In genomic region chr7:19691873-19692865, GRCm38 (mm10) we compare ENCODE assay signal across 9 mouse cellular contexts. TPM values are rescaled to one million over a fixed set of nuclear protein-coding genes. Genes with fewer than 3 reads are reported as not detected.
A peak's percentile ranks its signal among the peaks of the same experiment; 100 is the strongest.
DNase-seq lines count a peak whose midpoint lies in the region; ATAC-seq lines count a peak whose summit lies in the region.
"Had no signal": no experiment of that assay in that cellular context is flagged by ENCODE, and none has a peak within 500 bp of the region (broad histone marks: within the 10 kb centered on the region; RNA-seq: fewer than 3 reads in every experiment).

Apoc1 (minus strand) TSS chr7:19692660.

- 45% methylated on average over 28 of the region's 28 CpGs for WGBS in heart, embryonic 12.5 days
- 58% methylated on average over 28 of the region's 28 CpGs for WGBS in liver, embryonic 13.5 days (ENCODE audit: insufficient replicate concordance)

- H3K4me3 ChIP-seq in heart, embryonic 12.5 days, result no peak within 1 kb of the TSS
- H3K4me3 ChIP-seq in liver, embryonic 13.5 days (replicated peaks), result peak within 1 kb of the TSS; percentile 41
- H3K4me3 ChIP-seq: myocyte had no signal

- peaks cover 14% of the 10 kb centered on the region for H3K36me3 ChIP-seq in heart, embryonic 12.5 days
- H3K36me3 ChIP-seq in liver, embryonic 13.5 days, result peaks cover 15% of the 10 kb centered on the region

- no peak for ATAC-seq in heart, embryonic 12.5 days (ENCODE audit: insufficient number of reproducible peaks, low FRiP score)
- ATAC-seq in liver, embryonic 13.5 days (ENCODE audit: low read depth), result no peak; the same call in 1 of the 2 replicates

- H3K9me3 ChIP-seq in heart, embryonic 12.5 days (replicated peaks), result no peaks in the 10 kb centered on the region
- H3K9me3 ChIP-seq in liver, embryonic 13.5 days (replicated peaks), result no peaks in the 10 kb centered on the region

- peak within 1 kb of the TSS; percentile 35 for H3K4me2 ChIP-seq in heart, embryonic 12.5 days
- peak within 1 kb of the TSS; percentile 45 for H3K4me2 ChIP-seq in liver, embryonic 13.5 days

- peak within 1 kb of the TSS; percentile 62 for H3K27ac ChIP-seq in heart, embryonic 12.5 days (ENCODE audit: poor library complexity, severe bottlenecking)
- peak within 1 kb of the TSS; percentile 87 for H3K27ac ChIP-seq in liver, embryonic 13.5 days

- peaks cover 39% of the 10 kb centered on the region for H3K4me1 ChIP-seq in heart, embryonic 12.5 days (replicated peaks)
- peaks cover 66% of the 10 kb centered on the region for H3K4me1 ChIP-seq in liver, embryonic 13.5 days (replicated peaks)

- peak within 1 kb of the TSS; percentile 8; the same call in 1 of the 2 replicates for H3K9ac ChIP-seq in heart, embryonic 12.5 days
- peak within 1 kb of the TSS; percentile 52 for H3K9ac ChIP-seq in liver, embryonic 13.5 days

- no peaks in the 10 kb centered on the region for H3K27me3 ChIP-seq in heart, embryonic 12.5 days (replicated peaks)
- no peaks in the 10 kb centered on the region for H3K27me3 ChIP-seq in liver, embryonic 13.5 days

- no peak for DNase-seq in heart, adult 8-10 months (ENCODE audit: low spot score)
- no peak for DNase-seq in thymus, postnatal 0 days (ENCODE audit: low spot score)
- no peak for DNase-seq in thymus, postnatal 4 days
- peak; percentile 34 for DNase-seq in liver, embryonic 13.5 days
- DNase-seq in testis, postnatal 14 days (ENCODE audit: low spot score), result peak; percentile 52
- no peak for DNase-seq in T-cell, adult 2 months (ENCODE audit: low spot score)
- no peak for DNase-seq in thymus, adult 18-20 months

RNA-seq across cellular contexts. Expression of gene Apoc1, which starts in this region (rescaled TPM):
- polyA plus RNA-seq in heart, embryonic 12.5 days (2016; fragmentation: Nextera tagmentation; extraction: Ambion mirVana), result 6.7 and 8.9 TPM in 2 replicates
- total RNA-seq in heart, adult 8-10 months (2022), result 1 to 10 TPM in 1 of 4 experiments, under 1 TPM in 1, not detected in 2; 0.98 to 1.1 TPM
- 21.1 and 21.3 TPM in 2 replicates for polyA plus RNA-seq in thymus, postnatal 0 days (2015; fragmentation: Nextera tagmentation; extraction: Ambion mirVana)
- 247 and 261 TPM in 2 replicates for polyA plus RNA-seq in liver, embryonic 13.5 days (2015; fragmentation: Nextera tagmentation; extraction: Ambion mirVana)
- polyA plus RNA-seq: myocyte had no signal

Comparison
In these comparisons a context has a peak if more than half of its experiments do, and no peak if none do; other contexts are left out.
1. RNA of gene Apoc1 (polyA plus RNA-seq): 247 to 261 TPM in liver, embryonic 13.5 days; 21.1 to 21.3 TPM in thymus, postnatal 0 days and 6.7 to 8.9 TPM in heart, embryonic 12.5 days; every median in the first group is over 10 times any median in the second.
2. DNase-seq: peak in liver, embryonic 13.5 days (single experiment) and testis, postnatal 14 days (single experiment); none in heart, adult 8-10 months (single experiment), thymus, postnatal 0 days (single experiment), thymus, postnatal 4 days (single experiment), T-cell, adult 2 months (single experiment) and thymus, adult 18-20 months (0 of 2).